Mouse (Mus musculus): ENCODE data around the gene Tgfbr3. TPM values are rescaled to one million over a fixed set of nuclear protein-coding genes. Genes with fewer than 3 reads are reported as not detected.

Tgfbr3 gene
- total RNA-seq (2021), result 10 to 100 TPM; 12.7 to 13.6 TPM
- long read RNA-seq, partial matches to known transcripts, result 2 of 4 reads
- long read RNA-seq, other reads (novel, unspliced or antisense), result 2 of 4 reads

DNA sequence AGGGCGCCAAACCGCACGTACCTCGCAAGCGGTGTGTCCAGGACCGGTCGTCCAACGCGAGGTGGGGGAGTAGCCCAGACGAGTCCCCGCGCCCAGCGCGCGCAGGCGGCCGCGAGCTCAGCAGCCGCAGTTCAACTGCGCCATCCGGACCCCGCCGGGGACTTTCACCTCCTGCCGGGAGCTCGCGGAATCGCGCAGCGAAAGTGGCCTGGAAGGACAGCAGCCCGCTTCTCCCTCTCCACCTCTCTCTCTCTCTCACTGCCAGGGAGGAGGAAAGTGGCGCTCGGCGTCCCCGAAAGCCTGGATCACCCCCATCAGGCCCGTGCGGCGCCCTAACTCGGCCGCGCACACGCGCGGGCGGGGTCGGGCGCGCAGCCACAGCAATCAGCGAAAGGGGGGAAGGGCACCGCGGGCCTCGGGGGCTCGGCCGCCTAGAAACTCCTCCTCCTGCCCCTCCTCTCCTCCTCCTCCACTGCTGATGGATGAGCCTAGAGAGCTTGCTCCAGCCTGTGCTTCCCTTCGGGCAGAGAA, at the start of gene Tgfbr3:
Gene Tgfbr3 (minus strand): TSS at position 396 of the 531 bp plus-strand sequence.
- peak; percentile 72 to 82 for DNase-seq (ENCODE audit: low spot score in 2 of 2)

- DNase-seq (ENCODE audit: low spot score in 2 of 2), result no peak
Observed at GRCm38 (mm10) chr5:107330916-107331421, 41.5 kb upstream of the Tgfbr3 start, which contains the start of gene Brdt. Brdt (plus strand) TSS chr5:107331159.

DNA sequence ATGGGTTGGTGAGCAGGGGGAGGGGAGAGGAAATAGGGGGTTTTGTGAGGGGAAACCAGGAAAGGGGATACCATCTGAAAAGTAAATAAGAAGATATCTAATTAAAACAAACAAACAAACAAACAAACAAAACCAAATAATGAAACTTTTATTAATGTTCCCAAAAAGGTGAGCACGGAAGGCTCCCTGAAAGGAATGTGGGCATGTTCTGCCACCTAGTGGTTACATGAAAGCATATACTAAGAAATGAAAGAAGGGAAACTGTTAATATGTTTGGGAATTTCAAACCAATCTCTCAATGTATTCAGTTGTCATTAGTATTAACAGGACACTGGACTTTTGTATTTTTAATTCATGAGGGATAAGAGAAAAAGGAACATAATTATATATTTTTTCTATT, 31.3 kb upstream of the Tgfbr3 start:
- peak; percentile 18 to 38 for DNase-seq (ENCODE audit: low spot score in 2 of 2)

DNA sequence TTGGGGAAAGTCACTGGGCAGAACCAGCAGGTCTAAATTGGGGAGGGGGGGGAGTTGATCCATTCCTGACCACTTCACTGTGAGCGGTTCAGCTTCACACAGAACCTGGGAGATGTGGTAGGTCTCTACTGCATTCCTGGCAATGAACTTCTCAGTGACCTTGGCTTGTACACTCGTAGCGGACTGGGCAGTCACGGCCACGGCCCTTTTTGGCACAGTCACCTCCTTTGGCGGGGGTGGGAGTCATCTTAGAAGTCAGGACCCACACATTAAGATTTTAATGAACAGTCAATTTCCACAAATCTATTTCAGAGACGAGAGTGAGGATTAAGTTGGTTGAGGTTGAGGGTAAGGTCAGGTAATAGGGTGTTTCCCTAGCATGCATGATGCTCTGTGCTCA, 27.7 kb upstream of the Tgfbr3 start:
- no peak for DNase-seq (ENCODE audit: low spot score in 2 of 2)

- no peak for DNase-seq (ENCODE audit: low spot score in 2 of 2)
Observed at GRCm38 (mm10) chr5:107307432-107307831, 18.0 kb upstream of the Tgfbr3 start.

- DNase-seq (ENCODE audit: low spot score in 2 of 2), result no peak
Observed at GRCm38 (mm10) chr5:107304117-107304825, 14.8 kb upstream of the Tgfbr3 start.

DNA sequence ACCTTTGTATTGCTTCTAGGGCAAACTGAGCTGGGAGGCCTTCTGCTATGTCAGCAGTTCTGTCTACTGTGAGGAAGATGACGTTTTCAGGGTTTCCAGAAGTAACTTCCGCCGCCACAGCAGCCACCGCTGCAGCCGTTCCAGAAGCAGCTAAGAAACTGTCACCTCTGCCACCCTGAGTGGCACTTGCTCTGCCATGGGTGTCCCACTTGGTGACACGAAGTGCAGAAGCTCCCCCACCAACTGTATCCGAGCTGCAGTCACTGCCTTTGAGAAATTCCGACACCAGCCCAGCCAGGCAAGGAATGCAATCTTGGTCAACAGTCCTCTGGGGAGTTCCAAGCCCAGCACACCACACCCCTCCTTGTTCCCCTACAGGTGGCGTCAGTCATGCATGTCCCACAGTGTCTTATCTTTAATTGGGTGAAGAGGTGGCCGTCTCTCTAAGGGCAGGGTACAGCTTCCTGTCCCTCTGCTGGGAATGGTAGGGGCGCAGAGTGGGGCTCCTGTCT, 14.0 kb upstream of the Tgfbr3 start:
- DNase-seq (ENCODE audit: low spot score in 2 of 2), result no peak

DNA sequence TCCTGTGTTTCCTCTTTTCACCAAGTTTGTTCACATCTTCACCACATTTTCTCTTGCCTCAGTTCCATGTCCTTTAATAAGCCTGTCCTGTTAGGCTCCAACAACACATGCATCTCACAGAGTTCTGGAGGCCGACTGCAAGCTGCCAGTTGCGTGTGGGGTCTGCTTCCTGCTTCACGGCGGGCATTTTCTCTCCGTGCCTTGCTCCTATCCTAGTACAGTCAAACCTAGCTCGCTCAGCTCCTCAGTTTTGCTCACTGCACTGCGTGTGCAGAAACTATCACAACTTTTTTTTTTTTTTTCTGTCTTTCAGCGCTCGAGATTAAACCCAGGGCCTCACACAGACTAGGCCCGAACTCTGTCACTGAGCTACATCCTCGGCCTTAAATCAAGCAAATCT, 9.4 kb upstream of the Tgfbr3 start:
- no peak for DNase-seq (ENCODE audit: low spot score in 2 of 2)

DNA sequence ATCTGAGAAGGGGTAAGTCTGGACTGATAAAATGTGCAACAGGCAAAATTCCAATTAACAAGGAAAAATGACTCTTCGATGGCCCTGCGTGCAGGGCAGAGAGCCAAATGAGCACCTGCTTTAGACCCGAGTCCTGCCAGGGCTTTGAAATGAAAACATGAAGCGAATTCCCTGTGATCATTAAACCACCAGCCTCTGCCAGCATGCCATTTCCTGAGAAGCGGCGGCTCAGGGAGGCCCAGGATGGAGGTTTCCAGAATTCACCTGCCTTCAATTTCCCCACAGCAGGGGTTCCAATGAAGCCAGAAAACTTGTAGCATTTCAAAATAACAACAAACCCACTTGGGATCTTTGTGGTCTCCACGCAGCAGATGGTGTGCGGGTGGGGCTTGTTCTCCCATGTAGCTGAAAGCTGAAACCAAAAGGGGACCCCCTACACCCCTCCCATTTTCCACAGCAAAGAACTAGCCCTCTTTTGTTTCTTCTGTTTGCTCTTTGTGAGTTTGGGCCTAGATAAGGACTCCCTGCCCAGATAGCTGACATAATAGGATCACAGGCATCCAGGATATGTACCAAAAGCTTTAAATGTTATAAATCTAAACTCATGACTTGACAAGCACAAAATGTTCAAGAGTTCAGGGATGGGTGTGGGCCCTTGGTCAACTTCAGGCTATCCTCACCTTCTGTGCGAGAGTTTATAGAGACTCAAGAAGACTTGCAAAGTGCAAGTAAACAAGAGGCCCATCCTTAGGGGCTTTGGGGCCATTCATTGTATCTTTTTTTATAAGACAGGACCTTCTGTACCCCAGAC, 7.3 kb upstream of the Tgfbr3 start:
- DNase-seq (ENCODE audit: low spot score in 2 of 2), result no peak

GRCm38 (mm10) chr5:107295817-107296511, 6.5 kb upstream of the Tgfbr3 start:
- DNase-seq (ENCODE audit: low spot score in 2 of 2), result no peak

DNA sequence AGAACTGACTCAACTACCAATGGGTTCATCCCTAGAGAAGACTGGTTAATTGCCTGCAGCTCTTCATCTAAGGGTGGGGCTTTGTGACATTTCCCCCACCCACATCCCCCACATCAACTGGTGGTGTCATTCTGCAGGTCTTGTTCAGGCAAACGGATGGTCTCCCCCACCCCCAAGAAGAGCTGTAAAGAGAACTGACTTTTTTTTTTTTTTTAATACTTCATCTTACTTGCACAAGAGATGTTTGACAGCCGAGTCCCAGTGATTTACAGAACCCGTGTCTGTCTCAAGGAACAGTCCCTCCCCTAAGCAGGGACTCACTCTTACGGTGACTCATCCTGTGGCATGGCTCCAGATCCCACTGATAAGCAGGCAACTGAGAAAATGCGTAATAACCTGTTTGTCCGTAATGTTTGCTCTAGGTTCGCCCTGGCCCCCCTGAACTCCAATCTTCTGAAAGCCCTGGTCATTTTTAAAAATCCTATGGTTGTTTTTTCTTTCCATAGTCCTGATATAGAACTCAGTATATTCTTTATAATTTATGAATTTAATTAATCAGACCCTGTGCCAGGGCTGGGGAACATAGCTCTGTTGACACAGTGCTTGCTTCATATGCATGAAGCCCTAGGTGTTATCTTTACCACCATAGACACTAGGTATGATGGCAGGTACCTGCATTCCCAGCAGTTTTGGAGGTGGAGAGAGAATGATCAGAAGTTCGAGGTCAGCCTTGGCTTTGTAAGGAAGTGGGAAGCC, 5.8 kb upstream of the Tgfbr3 start:
- no peak for DNase-seq (ENCODE audit: low spot score in 2 of 2)

- no peak for DNase-seq (ENCODE audit: low spot score in 2 of 2)
Observed at GRCm38 (mm10) chr5:107294041-107294440, 4.6 kb upstream of the Tgfbr3 start.

- no peak for DNase-seq (ENCODE audit: low spot score in 2 of 2)
Observed at GRCm38 (mm10) chr5:107289986-107290385, 557 bp upstream of the Tgfbr3 start.

GRCm38 (mm10) chr5:107288427-107289233, 799 bp downstream of the Tgfbr3 start:
- DNase-seq (ENCODE audit: low spot score in 2 of 2), result peak; percentile 47 to 49

DNA sequence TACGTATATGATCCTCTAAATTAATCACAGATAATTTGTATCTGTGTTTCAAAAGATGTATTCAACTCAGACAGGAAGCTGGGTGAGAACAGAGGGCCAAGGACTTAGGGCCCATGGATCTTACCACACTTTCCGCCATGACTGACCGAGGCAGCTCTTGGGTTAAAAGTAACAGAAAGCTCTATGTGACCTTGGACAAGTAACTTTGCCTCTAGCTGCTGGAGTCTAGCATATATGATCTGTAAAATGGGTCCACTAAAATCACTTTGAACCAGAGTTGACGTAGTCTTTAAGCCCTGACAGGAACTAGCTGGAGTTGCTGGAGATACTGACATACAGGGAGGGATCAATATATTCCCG, 1.5 kb downstream of the Tgfbr3 start:
- no peak for DNase-seq (ENCODE audit: low spot score in 2 of 2)

DNA sequence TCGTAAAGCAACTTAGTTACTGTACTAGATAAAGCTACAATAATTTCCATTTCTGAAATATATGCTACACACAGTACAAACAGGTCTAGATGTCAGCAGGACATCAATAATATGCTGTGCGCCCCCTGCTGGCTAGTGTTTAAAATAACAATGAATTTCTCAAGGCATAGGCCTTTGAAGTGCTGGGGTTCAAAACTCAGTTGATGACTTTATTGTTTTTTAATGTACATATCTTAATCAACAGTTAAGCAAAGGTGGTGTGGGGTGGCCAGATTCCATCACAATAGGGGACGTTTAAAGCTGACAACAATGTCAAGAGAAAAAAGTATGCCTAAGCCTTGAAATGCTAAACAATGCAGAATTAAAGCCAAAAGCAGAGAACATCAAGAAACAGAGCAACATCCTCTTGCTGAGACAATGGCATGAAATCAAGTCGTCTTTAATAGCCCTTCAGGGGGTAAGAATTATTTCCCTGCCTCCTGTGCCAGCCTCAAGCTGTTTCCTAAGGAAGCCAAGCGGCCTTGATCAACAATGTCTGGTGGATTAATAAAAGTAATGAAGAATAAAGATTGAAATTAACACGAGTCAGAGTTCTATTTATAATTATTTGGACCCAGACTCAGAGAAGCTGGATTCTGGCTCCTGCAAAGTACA, 2.0 kb downstream of the Tgfbr3 start:
- peak; percentile 66 to 74 for DNase-seq (ENCODE audit: low spot score in 2 of 2)

- DNase-seq (ENCODE audit: low spot score in 2 of 2), result no peak
Observed at GRCm38 (mm10) chr5:107285563-107285962, 3.9 kb downstream of the Tgfbr3 start.

- DNase-seq (ENCODE audit: low spot score in 2 of 2), result no peak
Observed at GRCm38 (mm10) chr5:107283935-107284524, 5.4 kb downstream of the Tgfbr3 start.
